Mouse (Mus musculus) heart, embryonic 16.5 days (tissue): Measurements from ENCODE around the gene Oaz3. TPM values are rescaled to one million over a fixed set of nuclear protein-coding genes. Genes with fewer than 3 reads are reported as not detected.

Experiments used
- ATAC-seq: fragments of 200-750 bp; cut with Nextera tagmentation; replicated peaks from 2 replicates; pipeline ENCODE4 v1.8.0; 2017; ENCODE audit warnings: moderate number of reproducible peaks; ENCODE audit not compliant: insufficient read depth, low FRiP score; ENCODE audit errors: extremely low read depth
- H3K27ac ChIP-seq: fragments of 300-500 bp; sonication (generic); 2 replicates; pipeline ENCODE4 v1.5.1; 2014; ENCODE audit warnings: mild to moderate bottlenecking, low read length, control low read depth, moderate library complexity
- H3K27me3 ChIP-seq: fragments of 300-500 bp; sonication (generic); 2 replicates; pipeline ENCODE4 v1.6.1; 2014; ENCODE audit warnings: low read length, mixed read lengths; ENCODE audit not compliant: control insufficient read depth, insufficient read depth
- H3K36me3 ChIP-seq: fragments of 300-500 bp; sonication (generic); 2 replicates; pipeline ENCODE4 v1.6.1; 2014; ENCODE audit not compliant: control insufficient read depth, insufficient read depth
- H3K4me1 ChIP-seq: fragments of 300-500 bp; sonication (generic); 2 replicates; pipeline ENCODE4 v1.6.1; 2014; ENCODE audit warnings: low read length, mixed read lengths; ENCODE audit not compliant: control insufficient read depth, insufficient read depth
- H3K4me2 ChIP-seq: fragments of 300-500 bp; sonication (generic); 2 replicates; pipeline ENCODE4 v1.6.1; 2014; ENCODE audit warnings: low read depth, mild to moderate bottlenecking, control low read depth, low read length
- H3K4me3 ChIP-seq: fragments of 300-500 bp; sonication (generic); 2 replicates; pipeline ENCODE4 v1.5.1; 2014; ENCODE audit warnings: mild to moderate bottlenecking, control low read depth, low read length
- H3K9ac ChIP-seq: fragments of 300-500 bp; sonication (generic); 2 replicates; pipeline ENCODE4 v1.6.1; 2014; ENCODE audit warnings: low read length, control low read depth
- H3K9me3 ChIP-seq: fragments of 300-500 bp; sonication (generic); replicated peaks from 2 replicates; pipeline ENCODE4 v1.6.1; 2016; ENCODE audit warnings: low read length; ENCODE audit not compliant: control insufficient read depth
- WGBS: fragments of 180-500 bp; shearing (Covaris S2); extraction: QIAGEN DNeasy Blood & Tissue Kit; methylation state at CpG from one replicate; pipeline ENCODE4 v1.1.7; 2014; 5-methylcytosine and 5-hydroxymethylcytosine counted together
- polyA plus RNA-seq: library from polyadenylated mRNA; unstranded; fragments of >200 nt; fragmentation: Nextera tagmentation; extraction: Ambion mirVana; gene quantifications from 2 replicates; pipeline ENCODE4 v1.2.1, GENCODE M21; 2015

Oaz3 gene
- polyA plus RNA-seq, 1 experiment from 2014 or later, result 0.49 TPM

DNA sequence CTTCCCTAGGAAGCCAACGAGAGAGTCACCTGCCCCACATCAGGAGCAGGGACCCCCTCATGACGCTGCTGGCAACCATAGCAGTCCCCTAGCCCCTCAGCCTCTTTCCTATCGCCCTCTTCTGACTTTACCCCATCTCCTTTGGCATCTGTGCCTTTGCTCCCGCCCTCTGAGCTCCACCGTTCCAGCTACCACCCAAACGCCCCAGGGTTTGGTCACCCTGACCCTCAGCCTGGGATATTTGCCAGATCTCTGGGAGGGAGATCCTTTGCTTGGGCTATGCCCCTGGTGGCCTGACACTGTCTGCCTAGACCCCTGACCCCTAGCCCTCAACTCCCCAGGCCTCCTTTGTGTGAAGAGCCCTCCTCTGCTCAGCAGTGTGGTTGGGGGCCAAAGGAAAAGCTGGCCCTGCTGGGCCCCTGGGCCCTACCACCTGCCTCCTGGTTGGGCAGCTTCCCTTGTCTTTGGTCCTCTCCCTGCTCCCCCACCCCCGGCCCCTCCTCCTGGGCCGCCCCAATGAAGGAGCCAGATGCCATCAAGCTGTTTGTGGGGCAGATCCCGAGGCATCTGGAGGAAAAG is 35.0 kb upstream of the Oaz3 start:
- no peak for ATAC-seq
- H3K4me3 ChIP-seq, result no peak overlapping the region
- H3K4me1 ChIP-seq, result peaks cover 12% of the 10 kb centered on the region
- H3K27me3 ChIP-seq, result peaks cover 33% of the 10 kb centered on the region
- no peak overlapping the region for H3K9ac ChIP-seq
- H3K27ac ChIP-seq, result no peak overlapping the region
- WGBS, result 24% methylated on average over 9 of the region's 9 CpGs
- H3K4me2 ChIP-seq, result no peak overlapping the region
- no peaks in the 10 kb centered on the region for H3K36me3 ChIP-seq
- no peaks in the 10 kb centered on the region for H3K9me3 ChIP-seq

DNA sequence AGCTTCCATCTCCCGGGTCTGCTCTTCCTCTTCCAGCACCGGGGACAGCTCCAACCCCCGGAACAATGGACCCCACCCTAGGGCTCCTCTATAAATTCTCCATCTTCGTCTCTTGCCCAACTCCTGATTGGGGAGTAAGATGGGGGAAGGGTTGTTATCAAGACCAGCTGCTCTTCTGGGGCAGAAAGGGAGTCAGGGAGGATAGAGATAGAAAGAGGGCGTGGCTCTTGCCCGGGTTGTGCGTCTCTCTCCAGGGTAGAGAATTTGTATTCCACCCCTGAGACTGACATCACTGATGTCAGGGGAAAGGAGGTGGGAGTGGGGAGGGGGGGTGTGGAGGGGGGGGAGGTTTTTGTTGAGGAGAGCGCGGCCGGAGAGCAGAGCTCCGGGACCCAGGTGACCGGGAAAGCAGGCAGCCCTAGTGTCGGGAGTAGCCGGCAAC is 34.3 kb upstream of the Oaz3 start, which contains the start of gene Celf3:
Gene Celf3 (plus strand): TSS at position 315 of the 442 bp plus-strand sequence.
- H3K9me3 ChIP-seq, result no peaks in the 10 kb centered on the region
- H3K36me3 ChIP-seq, result no peaks in the 10 kb centered on the region
- under 1% methylated on average over 12 of the region's 14 CpGs for WGBS
- no peak within 1 kb of the TSS for H3K27ac ChIP-seq
- no peak within 1 kb of the TSS for H3K4me2 ChIP-seq
- H3K4me1 ChIP-seq, result peaks cover 17% of the 10 kb centered on the region
- H3K4me3 ChIP-seq, result no peak within 1 kb of the TSS
- ATAC-seq, result no peak
- no peak within 1 kb of the TSS for H3K9ac ChIP-seq
- H3K27me3 ChIP-seq, result peaks cover 33% of the 10 kb centered on the region

DNA sequence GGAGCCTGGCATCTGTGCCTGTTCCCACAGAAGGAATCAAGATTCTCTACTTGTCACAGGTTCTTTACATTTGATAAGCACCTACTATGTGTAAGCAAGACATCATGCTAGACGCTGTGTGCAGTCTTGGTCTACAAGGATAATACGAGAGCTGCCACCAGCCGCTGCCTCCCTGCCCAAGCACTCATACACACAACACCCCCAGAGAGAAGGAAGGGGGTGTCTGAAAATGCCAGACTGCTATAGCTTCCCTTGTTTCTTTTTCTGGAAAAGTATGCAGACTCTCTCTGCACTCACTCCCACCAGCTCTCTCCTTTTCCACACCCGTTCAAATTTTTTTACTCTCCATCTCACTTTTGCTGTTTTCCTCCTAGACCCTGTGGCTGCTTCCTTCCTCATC is 33.7 kb upstream of the Oaz3 start:
- Histone ChIP-seq H3K9me3 (no peaks in the 10 kb centered on the region), H3K27ac (no peak overlapping the region), H3K9ac (no peak overlapping the region), H3K4me3 (no peak overlapping the region), H3K4me2 (no peak overlapping the region), H3K36me3 (no peaks in the 10 kb centered on the region), H3K27me3 (peaks cover 33% of the 10 kb centered on the region), H3K4me1 (peaks cover 16% of the 10 kb centered on the region)
- 52% methylated on average over 4 of the region's 4 CpGs for WGBS
- no peak for ATAC-seq

DNA sequence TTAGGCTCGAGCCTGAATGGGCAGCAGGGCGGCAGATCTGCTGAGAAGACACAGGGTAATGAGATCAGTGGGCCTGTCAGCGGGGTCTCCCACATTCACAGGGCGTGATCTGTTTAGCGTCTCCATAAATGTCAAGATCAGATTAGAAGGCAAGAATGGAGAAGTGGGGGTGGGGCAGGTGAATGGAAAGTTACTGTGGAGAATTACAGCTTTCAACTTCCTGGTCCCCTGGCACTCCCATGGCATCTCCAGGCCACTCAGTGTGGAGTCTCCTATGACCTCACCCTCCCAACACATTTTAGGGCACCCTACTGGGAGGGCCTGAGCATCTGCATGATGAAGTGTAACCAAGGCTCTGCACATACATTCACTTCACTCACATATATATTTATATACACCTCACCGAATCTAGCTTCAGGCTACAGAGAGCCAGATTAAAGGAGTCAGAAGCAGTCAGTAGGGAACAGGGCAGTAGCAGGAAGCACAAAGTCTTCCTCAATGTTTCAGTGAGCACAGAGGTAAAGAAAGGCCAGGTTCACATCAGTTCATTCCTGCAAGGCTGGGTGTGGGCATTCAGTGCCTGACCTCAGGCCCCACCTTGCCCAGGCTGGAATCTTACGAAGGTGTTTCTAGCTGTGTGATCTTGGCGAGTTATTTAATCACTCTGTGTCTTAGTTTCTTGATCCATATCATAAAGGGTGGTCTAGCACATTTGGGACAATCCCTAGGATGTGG is 32.8 kb upstream of the Oaz3 start:
- WGBS, result 49% methylated on average over 8 of the region's 8 CpGs
- H3K4me2 ChIP-seq, result no peak overlapping the region
- no peak overlapping the region for H3K27ac ChIP-seq
- H3K4me3 ChIP-seq, result no peak overlapping the region
- ATAC-seq, result no peak
- no peak overlapping the region for H3K9ac ChIP-seq
- H3K9me3 ChIP-seq, result no peaks in the 10 kb centered on the region
- H3K4me1 ChIP-seq, result peaks cover 18% of the 10 kb centered on the region
- peaks cover 33% of the 10 kb centered on the region for H3K27me3 ChIP-seq
- H3K36me3 ChIP-seq, result no peaks in the 10 kb centered on the region

- Histone ChIP-seq H3K27me3 (peaks cover 9% of the 10 kb centered on the region), H3K9me3 (no peaks in the 10 kb centered on the region), H3K9ac (no peak overlapping the region), H3K4me2 (no peak overlapping the region), H3K4me1 (peaks cover 18% of the 10 kb centered on the region), H3K36me3 (no peaks in the 10 kb centered on the region), H3K27ac (peak overlapping the region; percentile 5; the same call in 1 of the 2 replicates), H3K4me3 (no peak overlapping the region)
- ATAC-seq, result no peak
- WGBS, result 31% methylated on average over 5 of the region's 5 CpGs
Measured at GRCm38 (mm10) chr3:94473567-94474232, 30.0 kb upstream of the Oaz3 start.

DNA sequence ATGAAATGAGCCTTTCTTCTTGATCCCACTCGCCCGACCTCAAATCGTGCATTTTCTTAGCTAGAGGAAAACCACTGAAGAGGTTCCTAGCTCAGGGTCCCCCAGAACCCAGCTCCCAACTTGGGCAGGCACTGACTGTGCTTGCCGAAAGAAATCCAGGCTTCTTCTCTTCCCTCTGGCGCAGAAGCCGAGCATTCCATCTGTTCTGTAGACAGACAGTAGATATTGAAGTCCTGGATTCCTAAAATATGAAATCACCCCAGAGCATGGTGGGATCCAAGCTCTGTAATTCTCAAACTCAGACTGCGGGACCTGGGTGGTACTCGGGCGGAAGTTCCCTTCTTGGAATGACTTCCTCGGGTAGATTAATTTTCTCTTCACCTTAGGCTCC is 29.4 kb upstream of the Oaz3 start:
- peaks cover 18% of the 10 kb centered on the region for H3K4me1 ChIP-seq
- H3K9ac ChIP-seq, result peak overlapping the region; percentile 41; the same call in 1 of the 2 replicates
- H3K4me3 ChIP-seq, result 0 out of 2 replicates have a peak overlapping the region, but pooled peaks have one; percentile 5
- no peaks in the 10 kb centered on the region for H3K36me3 ChIP-seq
- peaks cover 4% of the 10 kb centered on the region for H3K27me3 ChIP-seq
- WGBS, result 26% methylated on average over 10 of the region's 10 CpGs
- H3K27ac ChIP-seq, result peak overlapping the region; percentile 77
- no peaks in the 10 kb centered on the region for H3K9me3 ChIP-seq
- peak overlapping the region; percentile 62 for H3K4me2 ChIP-seq
- peak; percentile 25; the same call in 1 of the 2 replicates for ATAC-seq

- peaks cover 18% of the 10 kb centered on the region for H3K4me1 ChIP-seq
- H3K4me2 ChIP-seq, result peak overlapping the region; percentile 62
- WGBS, result 9% methylated on average over 28 of the region's 28 CpGs
- no peaks in the 10 kb centered on the region for H3K9me3 ChIP-seq
- peak; percentile 80 for ATAC-seq
- H3K4me3 ChIP-seq, result peak overlapping the region; percentile 36
- H3K27ac ChIP-seq, result peak overlapping the region; percentile 77
- 0 out of 2 replicates have a peak overlapping the region, but pooled peaks have one; percentile 41 for H3K9ac ChIP-seq
- no peaks in the 10 kb centered on the region for H3K27me3 ChIP-seq
- no peaks in the 10 kb centered on the region for H3K36me3 ChIP-seq
Measured at GRCm38 (mm10) chr3:94472447-94473114, 28.9 kb upstream of the Oaz3 start.

- WGBS, result 54% methylated on average over 3 of the region's 3 CpGs
- no peak overlapping the region for H3K9ac ChIP-seq
- H3K4me2 ChIP-seq, result no peak overlapping the region
- no peak for ATAC-seq
- no peak overlapping the region for H3K27ac ChIP-seq
- no peaks in the 10 kb centered on the region for H3K36me3 ChIP-seq
- H3K4me1 ChIP-seq, result peaks cover 17% of the 10 kb centered on the region
- no peak overlapping the region for H3K4me3 ChIP-seq
- no peaks in the 10 kb centered on the region for H3K9me3 ChIP-seq
- no peaks in the 10 kb centered on the region for H3K27me3 ChIP-seq
Measured at GRCm38 (mm10) chr3:94468931-94469330, 25.2 kb upstream of the Oaz3 start.
